Mouse (Mus musculus) megakaryocyte progenitor cell, adult 5-6 weeks (primary cell): ENCODE data around the gene Gpr142. TPM values are rescaled to one million over a fixed set of nuclear protein-coding genes. Genes with fewer than 3 reads are reported as not detected.

Experiments
- ATAC-seq: replicated peaks from 2 replicates; pipeline ENCODE4 v1.8.0; 2016; ENCODE audit warnings: mild to moderate bottlenecking, moderate TSS enrichment, inconsistent platforms; ENCODE audit not compliant: poor library complexity
- total RNA-seq, 2 experiments: library from RNA; stranded (forward) in 1 of 2; stranded (reverse) in 1 of 2; fragments of 157-497, 149-512 nt in 1 of 2; fragments of 200-1000 nt in 1 of 2; gene quantifications; 2 replicates each; pipeline versions ENCODE4 v1.2.3 to v1.2.4; 2015 to 2017

The Gpr142 gene
- total RNA-seq, 2 experiments from 2014 or later, result not detected

GRCm38 (mm10) chr11:114797981-114798380 is 743 bp upstream of the Gpr142 start:
- no peak for ATAC-seq

GRCm38 (mm10) chr11:114801906-114802305 is 3.2 kb downstream of the Gpr142 start:
- no peak for ATAC-seq

- no peak for ATAC-seq
Measured at GRCm38 (mm10) chr11:114802540-114803267, 4.0 kb downstream of the Gpr142 start.

- no peak for ATAC-seq
Measured at GRCm38 (mm10) chr11:114803990-114804389, 5.3 kb downstream of the Gpr142 start.

- ATAC-seq, result no peak
Measured at GRCm38 (mm10) chr11:114807025-114807424, 8.3 kb downstream of the Gpr142 start.

- no peak for ATAC-seq
Measured at GRCm38 (mm10) chr11:114807686-114808427, 9.1 kb downstream of the Gpr142 start.

GRCm38 (mm10) chr11:114809371-114809770 is 10.6 kb downstream of the Gpr142 start:
- no peak for ATAC-seq

GRCm38 (mm10) chr11:114810344-114810743 is 11.6 kb downstream of the Gpr142 start:
- ATAC-seq, result no peak

- ATAC-seq, result peak; percentile 88
Measured at GRCm38 (mm10) chr11:114812731-114813240, 14.1 kb downstream of the Gpr142 start.

- ATAC-seq, result 0 out of 2 replicates have a peak, but pooled peaks have one; percentile 13
Measured at GRCm38 (mm10) chr11:114814873-114815592, 16.3 kb downstream of the Gpr142 start.

- no peak for ATAC-seq
Measured at GRCm38 (mm10) chr11:114816934-114817333, 18.2 kb downstream of the Gpr142 start.

- peak; percentile 60 for ATAC-seq
Measured at GRCm38 (mm10) chr11:114818185-114818584, 19.5 kb downstream of the Gpr142 start.

- no peak for ATAC-seq
Measured at GRCm38 (mm10) chr11:114819110-114819509, 20.4 kb downstream of the Gpr142 start.

- ATAC-seq, result no peak
Measured at GRCm38 (mm10) chr11:114820444-114820843, 21.7 kb downstream of the Gpr142 start.

- peak; percentile 65 for ATAC-seq
Measured at GRCm38 (mm10) chr11:114821325-114821724, 22.6 kb downstream of the Gpr142 start.

- ATAC-seq, result no peak
Measured at GRCm38 (mm10) chr11:114822727-114823126, 24.0 kb downstream of the Gpr142 start.

GRCm38 (mm10) chr11:114823199-114823725 is 24.5 kb downstream of the Gpr142 start:
- ATAC-seq, result no peak

GRCm38 (mm10) chr11:114826686-114827085 is 28.0 kb downstream of the Gpr142 start:
- peak; percentile 79 for ATAC-seq

- peak; percentile 66 for ATAC-seq
Measured at GRCm38 (mm10) chr11:114829499-114830432, 31.0 kb downstream of the Gpr142 start.

- ATAC-seq, result no peak
Measured at GRCm38 (mm10) chr11:114830433-114830773, 31.7 kb downstream of the Gpr142 start.
